Mouse (Mus musculus) kidney, adult 2 months (tissue): Measurements from ENCODE around the gene Fam222a.

ENCODE experiments used
- CTCF ChIP-seq: fragments of 200-500 bp; conservative IDR thresholded peaks from 2 replicates; pipeline ENCODE4 v1.5.1; 2011; ENCODE audit warnings: low read depth, mild to moderate bottlenecking, control low read depth, low read length, moderate library complexity, mixed read lengths; ENCODE audit not compliant: insufficient read depth, insufficient read length
- POLR2A ChIP-seq: fragments of 200-500 bp; IDR thresholded peaks from one replicate; pipeline ENCODE4 v1.6.1; 2011; ENCODE audit warnings: low read depth, low read length, control low read depth

- TF ChIP-seq POLR2A (no peak), CTCF (no peak)
These were observed 17.4 kb upstream of the Fam222a start for GRCm38 (mm10) chr5:114550431-114550830.
